Mouse (Mus musculus) MEL (cell line): Measurements from ENCODE around the gene A930009A15Rik. TPM values are rescaled to one million over a fixed set of nuclear protein-coding genes. Genes with fewer than 3 reads are reported as not detected.

ENCODE experiments used
- DNase-seq: peaks from one replicate; pipeline ENCODE4 v3.0.0; 2011; ENCODE audit warnings: low read depth, low spot score
- H3K27ac ChIP-seq: 2 replicates; pipeline ENCODE4 v1.5.1; 2012; ENCODE audit warnings: low read depth, mild to moderate bottlenecking, control low read depth, low read length, moderate library complexity; ENCODE audit not compliant: control insufficient read depth
- H3K27me3 ChIP-seq, 2 experiments: fragments of 150-350 bp in 1 of 2; sonication (generic) in 1 of 2; 2 replicates each; pipeline ENCODE4 v1.6.1; 2012; ENCODE audit warnings: low read length in 2 of 2, mild to moderate bottlenecking in 2 of 2, improper control_type of control experiment in 1 of 2, moderate library complexity in 1 of 2; ENCODE audit not compliant: insufficient read depth in 2 of 2, control insufficient read depth in 1 of 2
- H3K36me3 ChIP-seq, 2 experiments: 2 replicates each; pipeline ENCODE4 v1.6.1; 2012 to 2014; ENCODE audit warnings: low read length in 2 of 2, improper control_type of control experiment in 1 of 2, inconsistent platforms in 1 of 2, mild to moderate bottlenecking in 1 of 2; ENCODE audit not compliant: insufficient read depth in 2 of 2, control insufficient read depth in 1 of 2
- H3K4me1 ChIP-seq, 2 experiments: fragments of 150-350 bp in 1 of 2; sonication (generic) in 1 of 2; 2 replicates each; pipeline ENCODE4 v1.6.1; 2012; ENCODE audit warnings: low read length in 2 of 2, improper control_type of control experiment in 1 of 2, mild to moderate bottlenecking in 1 of 2; ENCODE audit not compliant: insufficient read depth in 2 of 2, control insufficient read depth in 1 of 2
- H3K4me3 ChIP-seq, 2 experiments: fragments of 150-350 bp in 1 of 2; sonication (generic) in 1 of 2; 2 replicates each; pipeline ENCODE4 v1.5.1; 2012; ENCODE audit warnings: low read depth in 2 of 2, low read length in 2 of 2, mild to moderate bottlenecking in 2 of 2, moderate library complexity in 2 of 2, control low read depth in 1 of 2, improper control_type of control experiment in 1 of 2; ENCODE audit not compliant: control insufficient read depth in 1 of 2, insufficient read depth in 1 of 2
- H3K79me2 ChIP-seq: 2 replicates; pipeline ENCODE4 v1.6.1; 2012; ENCODE audit warnings: mild to moderate bottlenecking, low read length, moderate library complexity; ENCODE audit not compliant: control insufficient read depth, poor library complexity, insufficient read depth
- H3K9ac ChIP-seq: 2 replicates; pipeline ENCODE4 v1.6.1; 2012; ENCODE audit warnings: low read depth, mild to moderate bottlenecking, control low read depth, low read length, moderate library complexity; ENCODE audit not compliant: control insufficient read depth, poor library complexity, severe bottlenecking
- H3K9me3 ChIP-seq: fragments of 150-350 bp; sonication (generic); replicated peaks from 2 replicates; pipeline ENCODE4 v1.6.1; 2012; ENCODE audit warnings: mild to moderate bottlenecking, low read length, improper control_type of control experiment, moderate library complexity; ENCODE audit not compliant: insufficient read depth
- BHLHE40 ChIP-seq: IDR thresholded peaks from 2 replicates; pipeline ENCODE4 v1.6.1; 2012; ENCODE audit warnings: low read depth, mild to moderate bottlenecking, inconsistent platforms, low read length, improper control_type of control experiment, borderline replicate concordance
- CHD1 ChIP-seq: IDR thresholded peaks from 2 replicates; pipeline ENCODE4 v1.6.1; 2012; ENCODE audit warnings: low read depth, mild to moderate bottlenecking, inconsistent platforms, low read length, improper control_type of control experiment
- CHD2 ChIP-seq: IDR thresholded peaks from 2 replicates; pipeline ENCODE4 v1.6.1; 2011; ENCODE audit warnings: low read length, improper control_type of control experiment
- E2F4 ChIP-seq: IDR thresholded peaks from 2 replicates; pipeline ENCODE4 v1.6.1; 2011; ENCODE audit warnings: low read depth, low read length, improper control_type of control experiment, borderline replicate concordance
- GABPA ChIP-seq: IDR thresholded peaks from 2 replicates; pipeline ENCODE4 v1.6.1; 2012; ENCODE audit warnings: low read depth, mild to moderate bottlenecking, inconsistent platforms, low read length, improper control_type of control experiment, moderate library complexity
- GATA1 ChIP-seq: IDR thresholded peaks from 2 replicates; pipeline ENCODE4 v1.6.1; 2011; ENCODE audit warnings: low read depth, low read length, improper control_type of control experiment
- KAT2A ChIP-seq: conservative IDR thresholded peaks from 2 replicates; pipeline ENCODE4 v1.6.1; 2012; ENCODE audit warnings: low read depth, low read length, improper control_type of control experiment, inconsistent platforms
- MAFK ChIP-seq: IDR thresholded peaks from 2 replicates; pipeline ENCODE4 v1.6.1; 2011; ENCODE audit warnings: low read depth, mild to moderate bottlenecking, low read length, improper control_type of control experiment, borderline replicate concordance
- MEF2A ChIP-seq: IDR thresholded peaks from 2 replicates; pipeline ENCODE4 v1.6.1; 2014; ENCODE audit warnings: low read depth, mild to moderate bottlenecking, inconsistent platforms, low read length, improper control_type of control experiment; ENCODE audit not compliant: poor library complexity, insufficient replicate concordance, severe bottlenecking; ENCODE audit errors: extremely low read depth
- MYB ChIP-seq: IDR thresholded peaks from 2 replicates; pipeline ENCODE4 v1.6.1; 2011; ENCODE audit warnings: mild to moderate bottlenecking, low read depth, low read length, improper control_type of control experiment
- MYC ChIP-seq: IDR thresholded peaks from 2 replicates; pipeline ENCODE4 v1.6.1; 2011; ENCODE audit warnings: low read depth, mild to moderate bottlenecking, low read length, improper control_type of control experiment, moderate library complexity
- NELFE ChIP-seq: IDR thresholded peaks from 2 replicates; pipeline ENCODE4 v1.6.1; 2011; ENCODE audit warnings: low read depth, low read length, improper control_type of control experiment
- NRF1 ChIP-seq: IDR thresholded peaks from 2 replicates; pipeline ENCODE4 v1.6.1; 2014; ENCODE audit warnings: low read depth, mild to moderate bottlenecking, inconsistent platforms, low read length, improper control_type of control experiment, moderate library complexity; ENCODE audit not compliant: poor library complexity, insufficient read depth, severe bottlenecking
- POLR2A ChIP-seq, 2 experiments: IDR thresholded peaks; 2 replicates each; pipeline ENCODE4 v1.6.1; 2011 to 2012; ENCODE audit warnings: low read length in 2 of 2, mild to moderate bottlenecking in 2 of 2, control low read depth in 1 of 2, improper control_type of control experiment in 1 of 2, low read depth in 1 of 2, moderate library complexity in 1 of 2; ENCODE audit not compliant: control insufficient read depth in 1 of 2, insufficient read depth in 1 of 2, poor library complexity in 1 of 2
- POLR2AphosphoS5 ChIP-seq: IDR thresholded peaks from 2 replicates; pipeline ENCODE4 v1.6.1; 2012; ENCODE audit warnings: low read depth, borderline replicate concordance, mild to moderate bottlenecking, inconsistent platforms, low read length, moderate library complexity, mixed read lengths
- RCOR1 ChIP-seq: IDR thresholded peaks from 2 replicates; pipeline ENCODE4 v1.6.1; 2012; ENCODE audit warnings: low read depth, mild to moderate bottlenecking, inconsistent platforms, low read length, improper control_type of control experiment
- SMC3 ChIP-seq: IDR thresholded peaks from 2 replicates; pipeline ENCODE4 v1.6.1; 2011; ENCODE audit warnings: low read depth, low read length, improper control_type of control experiment
- TAL1 ChIP-seq: IDR thresholded peaks from 2 replicates; pipeline ENCODE4 v1.6.1; 2012; ENCODE audit warnings: mild to moderate bottlenecking, inconsistent platforms, low read length, moderate library complexity, mixed read lengths
- TBP ChIP-seq: IDR thresholded peaks from 2 replicates; pipeline ENCODE4 v1.8.0; 2011; ENCODE audit warnings: low read depth, low read length, improper control_type of control experiment
- TCF12 ChIP-seq: IDR thresholded peaks from 2 replicates; pipeline ENCODE4 v1.6.1; 2014; ENCODE audit warnings: low read depth, mild to moderate bottlenecking, inconsistent platforms, low read length, improper control_type of control experiment, moderate library complexity
- USF1 ChIP-seq: IDR thresholded peaks from 2 replicates; pipeline ENCODE4 v1.6.1; 2014; ENCODE audit warnings: low read depth, mild to moderate bottlenecking, inconsistent platforms, low read length, improper control_type of control experiment, moderate library complexity
- ZC3H11A ChIP-seq: IDR thresholded peaks from 2 replicates; pipeline ENCODE4 v1.6.1; 2012; ENCODE audit warnings: low read depth, mild to moderate bottlenecking, inconsistent platforms, low read length, improper control_type of control experiment
- ZNF384 ChIP-seq: IDR thresholded peaks from 2 replicates; pipeline ENCODE4 v1.6.1; 2012; ENCODE audit warnings: low read depth, mild to moderate bottlenecking, inconsistent platforms, low read length, improper control_type of control experiment
- polyA plus RNA-seq, 2 experiments: library from polyadenylated mRNA; stranded (reverse) in 1 of 2; unstranded in 1 of 2; fragments of >175 nt in 1 of 2; fragments of >200 nt in 1 of 2; gene quantifications; 2 replicates each; pipeline versions ENCODE4 v1.2.1 to v1.2.4; 2012; ENCODE audit warnings: low replicate concordance in 2 of 2, low read depth in 1 of 2; ENCODE audit not compliant: insufficient read length in 2 of 2, insufficient read depth in 1 of 2, missing spikeins in 1 of 2
- total RNA-seq: library from RNA; depleted of rRNA; stranded (reverse); fragments of 300-350 nt; gene quantifications from 2 replicates; pipeline ENCODE4 v1.2.3, GENCODE M21; 2012

A930009A15Rik gene
- total and polyA plus RNA-seq, 3 experiments: 0.15 TPM; not detected in 2

DNA sequence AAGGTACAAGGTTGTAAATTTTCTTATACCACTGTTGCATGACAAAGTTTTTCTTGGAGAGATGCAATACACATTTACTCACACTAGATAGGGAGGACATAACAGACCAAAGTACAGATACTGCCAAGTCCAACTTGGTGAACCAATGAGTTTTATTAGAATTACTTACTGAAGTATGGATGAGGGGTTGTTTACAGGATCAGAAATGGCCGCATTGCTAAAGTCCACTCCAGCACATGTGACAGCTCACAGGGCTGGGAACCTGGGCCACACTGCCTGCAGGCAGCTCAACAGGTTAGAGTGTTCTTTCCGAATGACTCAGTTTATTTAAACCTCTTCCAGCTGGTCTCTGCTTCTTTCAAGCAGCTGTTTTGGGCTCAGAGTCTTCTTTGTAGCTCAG, 55.2 kb downstream of the A930009A15Rik start:
- no peaks in the 10 kb centered on the region for H3K9me3 ChIP-seq
- no peaks in the 10 kb centered on the region for H3K4me1 ChIP-seq
- TF ChIP-seq NELFE (no peak), SMC3 (no peak), E2F4 (no peak), MAFK (no peak), NRF1 (no peak), ZNF384 (no peak), POLR2AphosphoS5 (no peak), ZC3H11A (no peak), POLR2A (IDR thresholded peaks at IDR 0.05; ENCODE audit: control insufficient read depth in 1 of 2, insufficient read depth in 1 of 2, low read depth in 1 of 2, low read length in 2 of 2, poor library complexity in 1 of 2) (no peak), TAL1 (no peak), USF1 (no peak), GABPA (no peak), GATA1 (no peak), CHD1 (no peak), MEF2A (no peak), MYB (no peak)
- H3K36me3 ChIP-seq: no peaks in the 10 kb centered on the region
- DNase-seq: no peak
- H3K9ac ChIP-seq: no peak overlapping the region
- H3K27me3 ChIP-seq: no peaks in the 10 kb centered on the region; a peak in 1 of 4 replicates
- no peak overlapping the region for H3K27ac ChIP-seq
- no peak overlapping the region for H3K4me3 ChIP-seq
- H3K79me2 ChIP-seq: no peaks in the 10 kb centered on the region

DNA sequence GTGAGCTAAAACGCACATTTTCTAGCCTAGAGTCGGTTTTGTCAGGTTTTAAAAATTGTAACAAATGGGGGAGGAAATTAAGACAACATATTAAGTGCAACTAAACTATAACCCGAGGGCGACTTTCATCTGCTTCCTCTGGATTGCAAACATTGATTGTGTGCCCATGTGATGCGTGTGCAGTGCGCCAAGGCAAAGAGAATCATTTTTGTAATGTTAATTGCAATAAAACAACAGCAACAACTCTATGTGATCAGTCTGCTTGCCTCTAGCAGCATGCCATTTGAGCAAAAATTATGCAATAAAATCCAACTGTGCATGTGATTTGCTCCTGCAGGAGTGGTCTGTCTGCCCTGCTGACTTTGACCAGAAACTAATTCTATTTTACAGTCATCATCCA, 56.9 kb downstream of the A930009A15Rik start:
- TF ChIP-seq POLR2A (IDR thresholded peaks at IDR 0.05; ENCODE audit: control insufficient read depth in 1 of 2, insufficient read depth in 1 of 2, low read depth in 1 of 2, low read length in 2 of 2, poor library complexity in 1 of 2): no peak
- no peak for TF ChIP-seq SMC3
- TF ChIP-seq TBP: no peak
- TF ChIP-seq MAFK: no peak
- no peak for TF ChIP-seq TCF12
- no peak for TF ChIP-seq CHD2
- no peak for TF ChIP-seq GATA1
- no peak for TF ChIP-seq E2F4
- TF ChIP-seq KAT2A: no peak
- no peak for TF ChIP-seq MYC
- no peak for TF ChIP-seq BHLHE40
- no peak for TF ChIP-seq RCOR1
- TF ChIP-seq MEF2A: no peak
- no peaks in the 10 kb centered on the region for H3K9me3 ChIP-seq
- no peaks in the 10 kb centered on the region for H3K79me2 ChIP-seq
- no peaks in the 10 kb centered on the region for H3K36me3 ChIP-seq
- DNase-seq: no peak
- H3K27me3 ChIP-seq: no peaks in the 10 kb centered on the region
- H3K27ac ChIP-seq: no peak overlapping the region
- H3K9ac ChIP-seq: no peak overlapping the region
- no peaks in the 10 kb centered on the region for H3K4me1 ChIP-seq
- no peak overlapping the region for H3K4me3 ChIP-seq
